Mouse (Mus musculus) megakaryocyte-erythroid progenitor cell, adult 5-6 weeks (primary cell): ENCODE data around the gene Skap1. TPM values are rescaled to one million over a fixed set of nuclear protein-coding genes. Genes with fewer than 3 reads are reported as not detected.

ENCODE experiments used
- ATAC-seq: replicated peaks from 2 replicates; pipeline ENCODE4 v1.8.0; 2016; ENCODE audit warnings: mild to moderate bottlenecking, inconsistent platforms; ENCODE audit not compliant: severe bottlenecking, poor library complexity, low FRiP score, low TSS enrichment
- total RNA-seq, 2 experiments: library from RNA; stranded (forward) in 1 of 2; stranded (reverse) in 1 of 2; fragments of 200-1000, 215-1000 nt in 1 of 2; fragments of >200 nt in 1 of 2; fragmentation: Nextera tagmentation in 1 of 2; gene quantifications; 2 replicates each; pipeline ENCODE4 v1.2.3; 2014 to 2017

Gene Skap1
- total RNA-seq, 2 experiments from 2014 or later: 2.7 to 3.7 TPM

GRCm38 (mm10) chr11:96790681-96791080 is 326.3 kb downstream of the Skap1 start:
- no peak for ATAC-seq

GRCm38 (mm10) chr11:96795491-96795890 is 331.1 kb downstream of the Skap1 start:
- ATAC-seq: no peak

GRCm38 (mm10) chr11:96796081-96796480 is 331.7 kb downstream of the Skap1 start:
- ATAC-seq: no peak

- ATAC-seq: no peak
These were observed 332.2 kb downstream of the Skap1 start for GRCm38 (mm10) chr11:96796586-96796985.

GRCm38 (mm10) chr11:96799511-96799910 is 335.1 kb downstream of the Skap1 start:
- ATAC-seq: no peak

GRCm38 (mm10) chr11:96805606-96806005 is 341.2 kb downstream of the Skap1 start:
- ATAC-seq: no peak

GRCm38 (mm10) chr11:96808066-96808465 is 343.7 kb downstream of the Skap1 start:
- ATAC-seq: peak; percentile 87

Other genes starting within 250 kb of the Skap1 start
- not detected in 2 replicates for gene Hoxb9, start 193.1 kb upstream of the Skap1 start, total RNA-seq (2014; fragmentation: Nextera tagmentation)
- not detected in 2 replicates for gene Hoxb9, start 193.1 kb upstream of the Skap1 start, total RNA-seq (2017)
- not detected in 2 replicates for gene Hoxb8, start 182.7 kb upstream of the Skap1 start, total RNA-seq (2014; fragmentation: Nextera tagmentation)
- not detected in 2 replicates for gene Hoxb8, start 182.7 kb upstream of the Skap1 start, total RNA-seq (2017)
- not detected in 2 replicates for gene Hoxb7, start 178.0 kb upstream of the Skap1 start, total RNA-seq (2014; fragmentation: Nextera tagmentation)
- gene Hoxb7, start 178.0 kb upstream of the Skap1 start, total RNA-seq (2017): not detected in 2 replicates
- gene Hoxb6, start 172.1 kb upstream of the Skap1 start, total RNA-seq (2014; fragmentation: Nextera tagmentation): not detected in 2 replicates
- gene Hoxb6, start 172.1 kb upstream of the Skap1 start, total RNA-seq (2017): 0.72 TPM in 1 of 2 replicates, not detected in the other
- not detected in 2 replicates for gene Hoxb5, start 161.3 kb upstream of the Skap1 start, total RNA-seq (2014; fragmentation: Nextera tagmentation)
- not detected in 2 replicates for gene Hoxb5, start 161.3 kb upstream of the Skap1 start, total RNA-seq (2017)
- gene Hoxb4, start 146.3 kb upstream of the Skap1 start, total RNA-seq (2014; fragmentation: Nextera tagmentation): 0.12 and 0.66 TPM in 2 replicates
- 0.70 and 1.9 TPM in 2 replicates for gene Hoxb4, start 146.3 kb upstream of the Skap1 start, total RNA-seq (2017)
- 0.28 and 0.79 TPM in 2 replicates for gene Hoxb3, start 141.3 kb upstream of the Skap1 start, total RNA-seq (2014; fragmentation: Nextera tagmentation)
- gene Hoxb3, start 141.3 kb upstream of the Skap1 start, total RNA-seq (2017): not detected in 2 replicates
- 0.37 TPM in 1 of 2 replicates, not detected in the other for gene Hoxb2, start 114.1 kb upstream of the Skap1 start, total RNA-seq (2014; fragmentation: Nextera tagmentation)
- gene Hoxb2, start 114.1 kb upstream of the Skap1 start, total RNA-seq (2017): 0.42 TPM in 1 of 2 replicates, not detected in the other
- not detected in 2 replicates for gene Hoxb1, start 98.8 kb upstream of the Skap1 start, total RNA-seq (2014; fragmentation: Nextera tagmentation)
- not detected in 2 replicates for gene Hoxb1, start 98.8 kb upstream of the Skap1 start, total RNA-seq (2017)